Mouse (Mus musculus) midbrain, embryonic 11.5 days (tissue): ENCODE results near the gene Acp6. TPM values are rescaled to one million over a fixed set of nuclear protein-coding genes. Genes with fewer than 3 reads are reported as not detected.

ENCODE experiments used
- polyA plus RNA-seq: library from polyadenylated mRNA; unstranded; fragments of >200 nt; fragmentation: Nextera tagmentation; extraction: Ambion mirVana; gene quantifications from 2 replicates; pipeline ENCODE4 v1.2.1, GENCODE M21; 2014

Gene Acp6
- polyA plus RNA-seq, 1 experiment from 2014 or later, result 27.7 TPM

Other genes starting within 250 kb of the Acp6 start
- gene Gja8, start 232.8 kb upstream of the Acp6 start, polyA plus RNA-seq, result not detected in 2 replicates
- gene Bcl9, start 139.1 kb downstream of the Acp6 start, polyA plus RNA-seq, result 59.8 and 60.3 TPM in 2 replicates